Comparison of ENCODE assay signal across 14 mouse cellular contexts in genomic region chr17:66224241-66224640, GRCm38 (mm10).
DNase-seq lines count a peak whose midpoint lies in the region; ATAC-seq and TF ChIP-seq lines count a peak whose summit lies in the region.
"Had no signal": no experiment of that assay in that cellular context is flagged by ENCODE, and none has a peak within 500 bp of the region (broad histone marks: within the 10 kb centered on the region; RNA-seq: fewer than 3 reads in every experiment).

No protein-coding gene starts in this region.

- no peaks in the 10 kb centered on the region for H3K9me3 ChIP-seq in kidney, embryonic 14.5 days (ENCODE audit: control insufficient read depth, low read length)
- H3K9me3 ChIP-seq in lung, embryonic 16.5 days (ENCODE audit: control insufficient read depth, low read length), result no peaks in the 10 kb centered on the region
- H3K9me3 ChIP-seq in forebrain, embryonic 11.5 days (ENCODE audit: control insufficient read depth, low read length), result no peaks in the 10 kb centered on the region
- H3K9me3 ChIP-seq: G1E; liver, embryonic 13.5 days had no signal

- no peaks in the 10 kb centered on the region for H3K27me3 ChIP-seq in kidney, adult 2 months (replicated peaks; ENCODE audit: control insufficient read depth, insufficient read depth, low read length)
- 0 out of 2 replicates have a peak, but pooled peaks cover 3% of the 10 kb centered on the region for H3K27me3 ChIP-seq in kidney, embryonic 14.5 days (ENCODE audit: control insufficient read depth, insufficient read depth, low read length)
- no peaks in the 10 kb centered on the region for H3K27me3 ChIP-seq in lung, embryonic 16.5 days (ENCODE audit: control insufficient read depth, insufficient read depth, low read depth, low read length)
- no peaks in the 10 kb centered on the region for H3K27me3 ChIP-seq in forebrain, embryonic 11.5 days (ENCODE audit: control insufficient read depth, insufficient read depth, low read length)
- H3K27me3 ChIP-seq: liver, embryonic 13.5 days had no signal

- H3K27ac ChIP-seq in kidney, adult 2 months (ENCODE audit: insufficient read depth, low read depth, low read length), result no peak overlapping the region
- H3K27ac ChIP-seq in kidney, embryonic 14.5 days (ENCODE audit: low read depth, low read length), result no peak overlapping the region
- H3K27ac ChIP-seq in lung, embryonic 16.5 days (ENCODE audit: low read length), result no peak overlapping the region
- H3K27ac ChIP-seq in forebrain, embryonic 11.5 days (ENCODE audit: low read depth, low read length), result no peak overlapping the region
- H3K27ac ChIP-seq: left cerebral cortex, adult 2 months; liver, embryonic 13.5 days had no signal

- H3K4me3 ChIP-seq in kidney, adult 2 months (ENCODE audit: insufficient read depth, low read depth, low read length), result no peak overlapping the region
- H3K4me3 ChIP-seq in kidney, embryonic 14.5 days (ENCODE audit: low read length), result no peak overlapping the region
- no peak overlapping the region for H3K4me3 ChIP-seq in lung, embryonic 16.5 days (ENCODE audit: low read length)
- no peak overlapping the region for H3K4me3 ChIP-seq in lung, adult 2 months (replicated peaks; ENCODE audit: extremely low read depth, low read depth, low read length)
- H3K4me3 ChIP-seq in forebrain, embryonic 11.5 days (ENCODE audit: low read depth, low read length), result no peak overlapping the region
- H3K4me3 ChIP-seq: left cerebral cortex, adult 2 months; liver, embryonic 13.5 days had no signal

- no peak for TF ChIP-seq CTCF in kidney, adult 2 months (conservative IDR thresholded peaks at IDR 0.05; ENCODE audit: insufficient read depth, insufficient read length, low read depth, low read length)
- no peak for TF ChIP-seq CTCF in lung, adult 2 months (IDR thresholded peaks at IDR 0.05; ENCODE audit: insufficient read depth, low read length)

- TF ChIP-seq POLR2A in kidney, adult 2 months (IDR thresholded peaks at IDR 0.05; ENCODE audit: low read depth, low read length), result no peak
- TF ChIP-seq POLR2A in lung, adult 2 months (IDR thresholded peaks at IDR 0.05; ENCODE audit: borderline replicate concordance, extremely low read depth, low read depth, low read length), result no peak

- no peaks in the 10 kb centered on the region for H3K36me3 ChIP-seq in kidney, adult 2 months (ENCODE audit: control insufficient read depth, insufficient read depth, low read length)
- H3K36me3 ChIP-seq in kidney, embryonic 14.5 days (ENCODE audit: control insufficient read depth, insufficient read depth, low read length), result no peaks in the 10 kb centered on the region
- H3K36me3 ChIP-seq in lung, embryonic 16.5 days (ENCODE audit: control insufficient read depth, insufficient read depth, low read length), result no peaks in the 10 kb centered on the region
- H3K36me3 ChIP-seq in forebrain, embryonic 11.5 days (ENCODE audit: control insufficient read depth, insufficient read depth, low read length), result no peaks in the 10 kb centered on the region
- H3K36me3 ChIP-seq: G1E; liver, embryonic 13.5 days had no signal

- 29% methylated on average over 7 of the region's 7 CpGs for WGBS in kidney, adult 2 months
- 40% methylated on average over 7 of the region's 7 CpGs for WGBS in kidney, embryonic 14.5 days
- WGBS in lung, embryonic 16.5 days, result 30% methylated on average over 7 of the region's 7 CpGs
- WGBS in lung, adult 2 months, result 30% methylated on average over 7 of the region's 7 CpGs
- 83% methylated on average over 7 of the region's 7 CpGs for WGBS in forebrain, embryonic 11.5 days

- no peak overlapping the region for H3K4me2 ChIP-seq in kidney, embryonic 14.5 days (replicated peaks; ENCODE audit: low read depth, low read length)
- no peak overlapping the region for H3K4me2 ChIP-seq in lung, embryonic 16.5 days (ENCODE audit: low read depth, low read length)
- no peak overlapping the region for H3K4me2 ChIP-seq in forebrain, embryonic 11.5 days (ENCODE audit: low read depth, low read length, severe bottlenecking)
- H3K4me2 ChIP-seq: liver, embryonic 13.5 days had no signal

- H3K4me1 ChIP-seq in kidney, adult 2 months (ENCODE audit: control insufficient read depth, insufficient read depth, low read length), result no peaks in the 10 kb centered on the region
- peaks cover 3% of the 10 kb centered on the region; the same call in 1 of the 2 replicates for H3K4me1 ChIP-seq in kidney, embryonic 14.5 days (ENCODE audit: control insufficient read depth, insufficient read depth, low read length)
- H3K4me1 ChIP-seq in lung, embryonic 16.5 days (replicated peaks; ENCODE audit: control insufficient read depth, insufficient read depth, low read length), result no peaks in the 10 kb centered on the region
- H3K4me1 ChIP-seq in lung, adult 2 months (ENCODE audit: control insufficient read depth, insufficient read depth, low read length), result no peaks in the 10 kb centered on the region
- H3K4me1 ChIP-seq in forebrain, embryonic 11.5 days (replicated peaks; ENCODE audit: control insufficient read depth, insufficient read depth, low read length), result no peaks in the 10 kb centered on the region
- H3K4me1 ChIP-seq: liver, embryonic 13.5 days had no signal

- H3K9ac ChIP-seq in kidney, embryonic 14.5 days (ENCODE audit: low read depth, low read length), result no peak overlapping the region
- no peak overlapping the region for H3K9ac ChIP-seq in lung, embryonic 16.5 days (ENCODE audit: low read length)
- H3K9ac ChIP-seq in forebrain, embryonic 11.5 days (ENCODE audit: low read length), result no peak overlapping the region
- H3K9ac ChIP-seq: liver, embryonic 13.5 days had no signal

- no peak for ATAC-seq in kidney, embryonic 14.5 days (ENCODE audit: low FRiP score, low TSS enrichment)
- peak; percentile 32; the same call in 1 of the 2 replicates for ATAC-seq in lung, embryonic 16.5 days (ENCODE audit: low read depth)
- no peak for ATAC-seq in forebrain, embryonic 11.5 days (replicated peaks; ENCODE audit: low FRiP score)

- DNase-seq in cerebellum, adult 9-11 months, result peak; percentile 52
- DNase-seq in cerebellum, adult 9-10 months, result no peak
- peak; percentile 13 for DNase-seq in kidney, adult 2 months
- DNase-seq in lung, adult 2 months, result no peak
- DNase-seq in R1 (ENCODE audit: low read depth, low spot score), result peak; percentile 44
- no peak for DNase-seq in forebrain, embryonic 11.5 days (ENCODE audit: low spot score)
- DNase-seq: B cell, adult 2 months; embryo, embryonic 11 days; liver, embryonic 13.5 days; right cerebral cortex, postnatal 25 days had no signal

Comparison
In these comparisons a context has a peak if more than half of its experiments do, and no peak if none do; other contexts are left out.
1. DNase-seq: peak in cerebellum, adult 9-11 months (single experiment), kidney, adult 2 months (single experiment) and R1 (single experiment); none in cerebellum, adult 9-10 months (single experiment), lung, adult 2 months (single experiment) and forebrain, embryonic 11.5 days (single experiment).